Mouse (Mus musculus) E14TG2a.4 (cell line): ENCODE data around the gene Cir1.

ENCODE experiments used
- CTCF ChIP-seq: conservative IDR thresholded peaks from 2 replicates; pipeline ENCODE4 v1.5.1; 2014; ENCODE audit warnings: low read length
- NANOG ChIP-seq: IDR thresholded peaks from 2 replicates; pipeline ENCODE4 v1.6.1; 2014; ENCODE audit warnings: borderline replicate concordance, low read length, mixed read lengths

DNA sequence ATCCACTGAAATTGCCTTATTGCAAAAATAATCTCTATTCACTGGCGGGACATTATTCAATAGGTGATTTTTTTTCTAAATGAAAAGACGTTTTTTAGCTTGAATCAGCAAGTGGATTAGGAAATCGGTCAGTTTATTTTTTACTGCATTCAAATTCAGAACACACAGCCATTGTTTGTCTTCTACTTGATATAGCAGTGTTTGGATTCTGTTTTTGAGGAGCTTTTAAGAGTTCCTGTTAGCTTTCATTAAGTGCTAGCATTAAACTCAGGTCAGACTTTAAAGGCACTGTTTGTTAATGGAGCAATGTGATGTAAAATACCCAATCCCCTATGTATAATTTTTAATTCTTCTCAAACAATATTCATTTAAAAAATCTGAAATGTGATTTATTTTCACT lies 13.7 kb downstream of the Cir1 start:
- TF ChIP-seq CTCF, result no peak
- no peak for TF ChIP-seq NANOG
